Mouse (Mus musculus): ENCODE results near the gene Wdr90. TPM values are rescaled to one million over a fixed set of nuclear protein-coding genes. Genes with fewer than 3 reads are reported as not detected.

Wdr90 gene
- polyA plus RNA-seq, 1 experiment from 2014 or later = 15.1 TPM

- Histone ChIP-seq H3K27ac (replicated peaks; ENCODE audit: low read depth, low read length) (no peak overlapping the region), H3K27me3 (ENCODE audit: control insufficient read depth, insufficient read depth, low read length) (no peaks in the 10 kb centered on the region), H3K4me3 (ENCODE audit: low read depth, low read length) (no peak overlapping the region), H3K9me3 (replicated peaks; ENCODE audit: control insufficient read depth, low read length) (no peaks in the 10 kb centered on the region), H3K36me3 (replicated peaks; ENCODE audit: control insufficient read depth, insufficient read depth, low read depth, low read length) (no peaks in the 10 kb centered on the region), H3K9ac (replicated peaks; ENCODE audit: low read length) (no peak overlapping the region), H3K4me1 (ENCODE audit: control insufficient read depth, insufficient read depth, low read length) (peaks cover 6% of the 10 kb centered on the region), H3K4me2 (ENCODE audit: low read depth, low read length) (no peak overlapping the region)
- DNase-seq (ENCODE audit: low spot score) = no peak
- 89% methylated on average over 8 of the region's 8 CpGs for WGBS
- ATAC-seq (replicated peaks; ENCODE audit: insufficient number of reproducible peaks, low FRiP score, low TSS enrichment, low read depth) = no peak
Measured at GRCm38 (mm10) chr17:25869498-25869897, 8.2 kb upstream of the Wdr90 start.

GRCm38 (mm10) chr17:25868601-25869191 is 7.4 kb upstream of the Wdr90 start, which contains the start of gene Mcrip2:
Gene Mcrip2 (minus strand): TSS chr17:25868764.
- Histone ChIP-seq H3K4me3 (ENCODE audit: low read depth, low read length) (peak within 1 kb of the TSS; percentile 75), H3K4me1 (ENCODE audit: control insufficient read depth, insufficient read depth, low read length) (peaks cover 6% of the 10 kb centered on the region), H3K36me3 (replicated peaks; ENCODE audit: control insufficient read depth, insufficient read depth, low read depth, low read length) (no peaks in the 10 kb centered on the region), H3K9me3 (replicated peaks; ENCODE audit: control insufficient read depth, low read length) (no peaks in the 10 kb centered on the region), H3K27ac (replicated peaks; ENCODE audit: low read depth, low read length) (no peak within 1 kb of the TSS), H3K9ac (replicated peaks; ENCODE audit: low read length) (peak within 1 kb of the TSS; percentile 55), H3K4me2 (ENCODE audit: low read depth, low read length) (peak within 1 kb of the TSS; percentile 99), H3K27me3 (ENCODE audit: control insufficient read depth, insufficient read depth, low read length) (no peaks in the 10 kb centered on the region)
- 1% methylated on average over 24 of the region's 24 CpGs for WGBS
- peak; percentile 88 for DNase-seq (ENCODE audit: low spot score)
- ATAC-seq (replicated peaks; ENCODE audit: insufficient number of reproducible peaks, low FRiP score, low TSS enrichment, low read depth) = peak; percentile 79

GRCm38 (mm10) chr17:25867836-25868600 is 6.7 kb upstream of the Wdr90 start:
- peak; percentile 44 for DNase-seq (ENCODE audit: low spot score)
- WGBS = under 1% methylated on average over 41 of the region's 42 CpGs
- Histone ChIP-seq H3K27ac (replicated peaks; ENCODE audit: low read depth, low read length) (no peak overlapping the region), H3K9ac (replicated peaks; ENCODE audit: low read length) (peak overlapping the region; percentile 55), H3K4me1 (ENCODE audit: control insufficient read depth, insufficient read depth, low read length) (peaks cover 6% of the 10 kb centered on the region), H3K4me2 (ENCODE audit: low read depth, low read length) (peak overlapping the region; percentile 99), H3K4me3 (ENCODE audit: low read depth, low read length) (peak overlapping the region; percentile 75), H3K36me3 (replicated peaks; ENCODE audit: control insufficient read depth, insufficient read depth, low read depth, low read length) (no peaks in the 10 kb centered on the region), H3K9me3 (replicated peaks; ENCODE audit: control insufficient read depth, low read length) (no peaks in the 10 kb centered on the region), H3K27me3 (ENCODE audit: control insufficient read depth, insufficient read depth, low read length) (no peaks in the 10 kb centered on the region)
- peak; percentile 44 for ATAC-seq (replicated peaks; ENCODE audit: insufficient number of reproducible peaks, low FRiP score, low TSS enrichment, low read depth)

GRCm38 (mm10) chr17:25867509-25867835 is 6.2 kb upstream of the Wdr90 start:
- Histone ChIP-seq H3K9me3 (replicated peaks; ENCODE audit: control insufficient read depth, low read length) (no peaks in the 10 kb centered on the region), H3K27me3 (ENCODE audit: control insufficient read depth, insufficient read depth, low read length) (no peaks in the 10 kb centered on the region), H3K4me3 (ENCODE audit: low read depth, low read length) (peak overlapping the region; percentile 75), H3K4me2 (ENCODE audit: low read depth, low read length) (peak overlapping the region; percentile 99), H3K36me3 (replicated peaks; ENCODE audit: control insufficient read depth, insufficient read depth, low read depth, low read length) (no peaks in the 10 kb centered on the region), H3K9ac (replicated peaks; ENCODE audit: low read length) (no peak overlapping the region), H3K27ac (replicated peaks; ENCODE audit: low read depth, low read length) (no peak overlapping the region), H3K4me1 (ENCODE audit: control insufficient read depth, insufficient read depth, low read length) (peaks cover 6% of the 10 kb centered on the region)
- 12% methylated on average over 7 of the region's 7 CpGs for WGBS
- ATAC-seq (replicated peaks; ENCODE audit: insufficient number of reproducible peaks, low FRiP score, low TSS enrichment, low read depth) (no peak), DNase-seq (ENCODE audit: low spot score) (no peak)

- H3K36me3 ChIP-seq (replicated peaks; ENCODE audit: control insufficient read depth, insufficient read depth, low read depth, low read length) = no peaks in the 10 kb centered on the region
- no peak overlapping the region for H3K4me2 ChIP-seq (ENCODE audit: low read depth, low read length)
- H3K4me1 ChIP-seq (ENCODE audit: control insufficient read depth, insufficient read depth, low read length) = peaks cover 10% of the 10 kb centered on the region
- ATAC-seq (replicated peaks; ENCODE audit: insufficient number of reproducible peaks, low FRiP score, low TSS enrichment, low read depth) (no peak), DNase-seq (ENCODE audit: low spot score) (no peak)
- 86% methylated on average over 3 of the region's 3 CpGs for WGBS
- H3K27me3 ChIP-seq (ENCODE audit: control insufficient read depth, insufficient read depth, low read length) = no peaks in the 10 kb centered on the region
- H3K9me3 ChIP-seq (replicated peaks; ENCODE audit: control insufficient read depth, low read length) = no peaks in the 10 kb centered on the region
- no peak overlapping the region for H3K4me3 ChIP-seq (ENCODE audit: low read depth, low read length)
- H3K27ac ChIP-seq (replicated peaks; ENCODE audit: low read depth, low read length) = no peak overlapping the region
- no peak overlapping the region for H3K9ac ChIP-seq (replicated peaks; ENCODE audit: low read length)
Measured at GRCm38 (mm10) chr17:25866172-25866571, 4.9 kb upstream of the Wdr90 start.

- Histone ChIP-seq H3K9me3 (replicated peaks; ENCODE audit: control insufficient read depth, low read length) (no peaks in the 10 kb centered on the region), H3K27me3 (ENCODE audit: control insufficient read depth, insufficient read depth, low read length) (no peaks in the 10 kb centered on the region), H3K4me3 (ENCODE audit: low read depth, low read length) (no peak overlapping the region), H3K4me2 (ENCODE audit: low read depth, low read length) (no peak overlapping the region), H3K36me3 (replicated peaks; ENCODE audit: control insufficient read depth, insufficient read depth, low read depth, low read length) (no peaks in the 10 kb centered on the region), H3K4me1 (ENCODE audit: control insufficient read depth, insufficient read depth, low read length) (peaks cover 15% of the 10 kb centered on the region), H3K27ac (replicated peaks; ENCODE audit: low read depth, low read length) (no peak overlapping the region), H3K9ac (replicated peaks; ENCODE audit: low read length) (no peak overlapping the region)
- no peak for ATAC-seq (replicated peaks; ENCODE audit: insufficient number of reproducible peaks, low FRiP score, low TSS enrichment, low read depth)
- WGBS = 87% methylated on average over 11 of the region's 11 CpGs
- no peak for DNase-seq (ENCODE audit: low spot score)
Measured at GRCm38 (mm10) chr17:25865288-25865687, 4.0 kb upstream of the Wdr90 start.

- DNase-seq (ENCODE audit: low spot score) (no peak), ATAC-seq (replicated peaks; ENCODE audit: insufficient number of reproducible peaks, low FRiP score, low TSS enrichment, low read depth) (no peak)
- H3K4me2 ChIP-seq (ENCODE audit: low read depth, low read length) = no peak overlapping the region
- no peaks in the 10 kb centered on the region for H3K9me3 ChIP-seq (replicated peaks; ENCODE audit: control insufficient read depth, low read length)
- H3K9ac ChIP-seq (replicated peaks; ENCODE audit: low read length) = no peak overlapping the region; the same call in 1 of the 2 replicates
- H3K27ac ChIP-seq (replicated peaks; ENCODE audit: low read depth, low read length) = no peak overlapping the region
- H3K27me3 ChIP-seq (ENCODE audit: control insufficient read depth, insufficient read depth, low read length) = no peaks in the 10 kb centered on the region
- 92% methylated on average over 14 of the region's 14 CpGs for WGBS
- no peak overlapping the region for H3K4me3 ChIP-seq (ENCODE audit: low read depth, low read length)
- no peaks in the 10 kb centered on the region for H3K36me3 ChIP-seq (replicated peaks; ENCODE audit: control insufficient read depth, insufficient read depth, low read depth, low read length)
- H3K4me1 ChIP-seq (ENCODE audit: control insufficient read depth, insufficient read depth, low read length) = peaks cover 15% of the 10 kb centered on the region
Measured at GRCm38 (mm10) chr17:25864311-25864710, 3.0 kb upstream of the Wdr90 start.

- Histone ChIP-seq H3K27me3 (ENCODE audit: control insufficient read depth, insufficient read depth, low read length) (no peaks in the 10 kb centered on the region), H3K27ac (replicated peaks; ENCODE audit: low read depth, low read length) (no peak overlapping the region), H3K9ac (replicated peaks; ENCODE audit: low read length) (no peak overlapping the region), H3K9me3 (replicated peaks; ENCODE audit: control insufficient read depth, low read length) (no peaks in the 10 kb centered on the region), H3K36me3 (replicated peaks; ENCODE audit: control insufficient read depth, insufficient read depth, low read depth, low read length) (no peaks in the 10 kb centered on the region), H3K4me3 (ENCODE audit: low read depth, low read length) (no peak overlapping the region), H3K4me2 (ENCODE audit: low read depth, low read length) (no peak overlapping the region), H3K4me1 (ENCODE audit: control insufficient read depth, insufficient read depth, low read length) (peaks cover 15% of the 10 kb centered on the region)
- 94% methylated on average over 6 of the region's 6 CpGs for WGBS
- ATAC-seq (replicated peaks; ENCODE audit: insufficient number of reproducible peaks, low FRiP score, low TSS enrichment, low read depth) (no peak), DNase-seq (ENCODE audit: low spot score) (no peak)
Measured at GRCm38 (mm10) chr17:25863681-25864080, 2.4 kb upstream of the Wdr90 start.
